Mouse (Mus musculus) heart, embryonic 11.5 days (tissue): ENCODE data around the gene Gfra1. TPM values are rescaled to one million over a fixed set of nuclear protein-coding genes. Genes with fewer than 3 reads are reported as not detected.

ENCODE experiments used
- ATAC-seq: fragments of 200-750 bp; cut with Nextera tagmentation; replicated peaks from 2 replicates; pipeline ENCODE4 v1.8.0; 2017; ENCODE audit warnings: moderate library complexity; ENCODE audit not compliant: insufficient number of reproducible peaks, low FRiP score, low TSS enrichment
- H3K27ac ChIP-seq: fragments of 300-500 bp; sonication (generic); 2 replicates; pipeline ENCODE4 v1.5.1; 2014; ENCODE audit warnings: mild to moderate bottlenecking, low read depth, low read length
- H3K27me3 ChIP-seq: fragments of 300-500 bp; sonication (generic); 2 replicates; pipeline ENCODE4 v1.6.1; 2014; ENCODE audit warnings: mild to moderate bottlenecking, low read length, mixed read lengths; ENCODE audit not compliant: control insufficient read depth, insufficient read depth
- H3K36me3 ChIP-seq: fragments of 300-500 bp; sonication (generic); 2 replicates; pipeline ENCODE4 v1.6.1; 2014; ENCODE audit warnings: mild to moderate bottlenecking, low read length, moderate library complexity, mixed read lengths; ENCODE audit not compliant: control insufficient read depth, insufficient read depth
- H3K4me1 ChIP-seq: fragments of 300-500 bp; sonication (generic); 2 replicates; pipeline ENCODE4 v1.6.1; 2014; ENCODE audit warnings: low read length; ENCODE audit not compliant: control insufficient read depth, insufficient read depth
- H3K4me2 ChIP-seq: fragments of 300-500 bp; sonication (generic); 2 replicates; pipeline ENCODE4 v1.6.1; 2014; ENCODE audit warnings: mild to moderate bottlenecking, moderate library complexity
- H3K4me3 ChIP-seq: fragments of 300-500 bp; sonication (generic); 2 replicates; pipeline ENCODE4 v1.5.1; 2014; ENCODE audit warnings: low read depth, low read length
- H3K9ac ChIP-seq: fragments of 300-500 bp; sonication (generic); 2 replicates; pipeline ENCODE4 v1.6.1; 2014; ENCODE audit warnings: mild to moderate bottlenecking, low read depth, low read length, moderate library complexity
- H3K9me3 ChIP-seq: fragments of 300-500 bp; sonication (generic); replicated peaks from 2 replicates; pipeline ENCODE4 v1.6.1; 2016; ENCODE audit warnings: low read length; ENCODE audit not compliant: control insufficient read depth
- WGBS: fragments of 180-500 bp; shearing (Covaris S2); extraction: QIAGEN DNeasy Blood & Tissue Kit; methylation state at CpG from one replicate; pipeline ENCODE4 v1.1.7; 2014; ENCODE audit not compliant: insufficient replicate concordance; 5-methylcytosine and 5-hydroxymethylcytosine counted together
- polyA plus RNA-seq: library from polyadenylated mRNA; unstranded; fragments of >200 nt; fragmentation: Nextera tagmentation; extraction: Ambion mirVana; gene quantifications from 2 replicates; pipeline ENCODE4 v1.2.1, GENCODE M21; 2014

Gfra1 gene
- polyA plus RNA-seq, 1 experiment from 2014 or later = 3.8 TPM

- Histone ChIP-seq H3K4me1 (no peaks in the 10 kb centered on the region), H3K36me3 (no peaks in the 10 kb centered on the region), H3K9me3 (no peaks in the 10 kb centered on the region), H3K4me3 (no peak overlapping the region), H3K27me3 (no peaks in the 10 kb centered on the region), H3K27ac (no peak overlapping the region), H3K4me2 (no peak overlapping the region), H3K9ac (no peak overlapping the region)
- WGBS = 63% methylated on average over 5 of the region's 5 CpGs
- ATAC-seq = no peak
Measured at GRCm38 (mm10) chr19:58349890-58350408, 105.8 kb downstream of the Gfra1 start.

GRCm38 (mm10) chr19:58345137-58345536, 110.6 kb downstream of the Gfra1 start:
- no peak overlapping the region for H3K27ac ChIP-seq
- no peak overlapping the region for H3K9ac ChIP-seq
- H3K4me1 ChIP-seq = no peaks in the 10 kb centered on the region
- no peaks in the 10 kb centered on the region for H3K27me3 ChIP-seq
- ATAC-seq = no peak
- H3K4me3 ChIP-seq = no peak overlapping the region
- H3K9me3 ChIP-seq = no peaks in the 10 kb centered on the region
- WGBS = 75% methylated on average over 7 of the region's 7 CpGs
- no peaks in the 10 kb centered on the region for H3K36me3 ChIP-seq
- no peak overlapping the region for H3K4me2 ChIP-seq

GRCm38 (mm10) chr19:58341351-58341750, 114.4 kb downstream of the Gfra1 start:
- Histone ChIP-seq H3K4me1 (no peaks in the 10 kb centered on the region), H3K36me3 (no peaks in the 10 kb centered on the region), H3K27ac (no peak overlapping the region), H3K9ac (no peak overlapping the region), H3K4me3 (no peak overlapping the region), H3K4me2 (no peak overlapping the region), H3K9me3 (no peaks in the 10 kb centered on the region), H3K27me3 (no peaks in the 10 kb centered on the region)
- 83% methylated on average over 4 of the region's 4 CpGs for WGBS
- no peak for ATAC-seq

GRCm38 (mm10) chr19:58340221-58340620, 115.5 kb downstream of the Gfra1 start:
- no peak overlapping the region for H3K4me3 ChIP-seq
- ATAC-seq = no peak
- 71% methylated on average over 8 of the region's 8 CpGs for WGBS
- H3K36me3 ChIP-seq = no peaks in the 10 kb centered on the region
- H3K9me3 ChIP-seq = no peaks in the 10 kb centered on the region
- no peaks in the 10 kb centered on the region for H3K4me1 ChIP-seq
- H3K9ac ChIP-seq = no peak overlapping the region
- H3K27ac ChIP-seq = no peak overlapping the region
- no peaks in the 10 kb centered on the region for H3K27me3 ChIP-seq
- H3K4me2 ChIP-seq = no peak overlapping the region

- H3K27me3 ChIP-seq = no peaks in the 10 kb centered on the region
- H3K4me1 ChIP-seq = no peaks in the 10 kb centered on the region
- no peak overlapping the region for H3K4me3 ChIP-seq
- H3K9me3 ChIP-seq = no peaks in the 10 kb centered on the region; the same call in 1 of the 2 replicates
- H3K36me3 ChIP-seq = no peaks in the 10 kb centered on the region
- H3K27ac ChIP-seq = no peak overlapping the region
- 78% methylated on average over 6 of the region's 6 CpGs for WGBS
- H3K9ac ChIP-seq = no peak overlapping the region
- no peak overlapping the region for H3K4me2 ChIP-seq
- ATAC-seq = no peak
Measured at GRCm38 (mm10) chr19:58336802-58337201, 118.9 kb downstream of the Gfra1 start.

- no peak for ATAC-seq
- H3K9ac ChIP-seq = no peak overlapping the region
- H3K4me2 ChIP-seq = no peak overlapping the region
- 66% methylated on average over 12 of the region's 12 CpGs for WGBS
- no peaks in the 10 kb centered on the region for H3K36me3 ChIP-seq
- H3K4me3 ChIP-seq = no peak overlapping the region
- no peaks in the 10 kb centered on the region for H3K27me3 ChIP-seq
- no peaks in the 10 kb centered on the region; the same call in 1 of the 2 replicates for H3K9me3 ChIP-seq
- no peaks in the 10 kb centered on the region for H3K4me1 ChIP-seq
- no peak overlapping the region for H3K27ac ChIP-seq
Measured at GRCm38 (mm10) chr19:58335585-58336530, 119.9 kb downstream of the Gfra1 start.

GRCm38 (mm10) chr19:58329305-58329704, 126.4 kb downstream of the Gfra1 start:
- WGBS = 27% methylated on average over 5 of the region's 5 CpGs
- no peak overlapping the region for H3K27ac ChIP-seq
- H3K4me1 ChIP-seq = peaks cover 6% of the 10 kb centered on the region; the same call in 1 of the 2 replicates
- H3K4me2 ChIP-seq = no peak overlapping the region
- H3K27me3 ChIP-seq = no peaks in the 10 kb centered on the region
- no peak overlapping the region for H3K4me3 ChIP-seq
- no peak overlapping the region for H3K9ac ChIP-seq
- no peak for ATAC-seq
- H3K9me3 ChIP-seq = no peaks in the 10 kb centered on the region; the same call in 1 of the 2 replicates
- no peaks in the 10 kb centered on the region for H3K36me3 ChIP-seq

GRCm38 (mm10) chr19:58328014-58328413, 127.7 kb downstream of the Gfra1 start:
- H3K9me3 ChIP-seq = no peaks in the 10 kb centered on the region
- H3K36me3 ChIP-seq = no peaks in the 10 kb centered on the region
- no peak overlapping the region for H3K4me2 ChIP-seq
- H3K4me1 ChIP-seq = peaks cover 6% of the 10 kb centered on the region; the same call in 1 of the 2 replicates
- H3K4me3 ChIP-seq = no peak overlapping the region
- no peaks in the 10 kb centered on the region for H3K27me3 ChIP-seq
- 51% methylated on average over 5 of the region's 5 CpGs for WGBS
- H3K27ac ChIP-seq = no peak overlapping the region
- no peak for ATAC-seq
- no peak overlapping the region for H3K9ac ChIP-seq
